Comparison of ENCODE assay signal across 19 mouse cellular contexts in genomic region chr9:54612781-54613191, GRCm38 (mm10). TPM values are rescaled to one million over a fixed set of nuclear protein-coding genes. Genes with fewer than 3 reads are reported as not detected.
DNase-seq lines count a peak whose midpoint lies in the region; ATAC-seq and TF ChIP-seq lines count a peak whose summit lies in the region.
"Had no signal": no experiment of that assay in that cellular context is flagged by ENCODE, and none has a peak within 500 bp of the region (broad histone marks: within the 10 kb centered on the region; RNA-seq: fewer than 3 reads in every experiment).

No protein-coding gene starts in this region.

- TF ChIP-seq EP300 in stomach, postnatal 0 days (optimal IDR thresholded peaks at IDR 0.05), result no peak

- no peak overlapping the region for H3K4me3 ChIP-seq in stomach, postnatal 0 days (ENCODE audit: low read depth, low read length)
- H3K4me3 ChIP-seq: limb, embryonic 13.5 days; midbrain, embryonic 13.5 days had no signal

- peak; percentile 35 for DNase-seq in urinary bladder, postnatal 14 days (ENCODE audit: low spot score)
- no peak for DNase-seq in urinary bladder, adult 2 months (ENCODE audit: low spot score)
- DNase-seq in T-cell, adult 2 months (ENCODE audit: low spot score), result peak; percentile 66
- DNase-seq in stomach, postnatal 0 days (ENCODE audit: low spot score), result no peak
- no peak for DNase-seq in cerebellum, adult 8-10 months
- no peak for DNase-seq in right cerebral cortex, adult 18-20 months
- DNase-seq: adrenal gland, adult 2 months; cerebellum, adult 2 months; gastrocnemius, postnatal 36 days; kidney, adult 9 months; lung, postnatal 10 days; right cerebral cortex, postnatal 25 days; thymus, postnatal 4 days had no signal

- no peaks in the 10 kb centered on the region for H3K36me3 ChIP-seq in stomach, postnatal 0 days (ENCODE audit: control insufficient read depth, insufficient read depth, low read length)
- H3K36me3 ChIP-seq: limb, embryonic 13.5 days; midbrain, embryonic 13.5 days had no signal

- ATAC-seq in megakaryocyte, adult 5-6 weeks (ENCODE audit: poor library complexity, severe bottlenecking), result peak; percentile 36; the same call in 1 of the 2 replicates
- peak; percentile 65 for ATAC-seq in stomach, postnatal 0 days (ENCODE audit: low FRiP score, low TSS enrichment)
- ATAC-seq: forebrain, embryonic 16.5 days; midbrain, embryonic 13.5 days had no signal

- TF ChIP-seq CTCF in stomach, postnatal 0 days (IDR thresholded peaks at IDR 0.05; ENCODE audit: low read depth), result no peak

- H3K9me3 ChIP-seq in stomach, postnatal 0 days (ENCODE audit: control insufficient read depth, low read length), result no peaks in the 10 kb centered on the region
- H3K9me3 ChIP-seq: limb, embryonic 13.5 days; midbrain, embryonic 13.5 days had no signal

- no peak overlapping the region for H3K9ac ChIP-seq in stomach, postnatal 0 days (ENCODE audit: low read length)
- H3K9ac ChIP-seq: limb, embryonic 13.5 days; midbrain, embryonic 13.5 days had no signal

- WGBS in stomach, postnatal 0 days, result 69% methylated on average over 5 of the region's 5 CpGs

- no peak overlapping the region for H3K4me2 ChIP-seq in stomach, postnatal 0 days (replicated peaks; ENCODE audit: low read depth)
- H3K4me2 ChIP-seq: limb, embryonic 13.5 days; midbrain, embryonic 13.5 days had no signal

- peak overlapping the region; percentile 61; the same call in 1 of the 2 replicates for H3K27ac ChIP-seq in stomach, postnatal 0 days (replicated peaks)
- H3K27ac ChIP-seq: limb, embryonic 13.5 days; midbrain, embryonic 13.5 days had no signal

- H3K27me3 ChIP-seq in stomach, postnatal 0 days (ENCODE audit: control insufficient read depth, insufficient read depth, low read length), result no peaks in the 10 kb centered on the region
- H3K27me3 ChIP-seq: limb, embryonic 13.5 days; midbrain, embryonic 13.5 days had no signal

- H3K4me1 ChIP-seq in stomach, postnatal 0 days (replicated peaks; ENCODE audit: control insufficient read depth, insufficient read depth), result no peaks in the 10 kb centered on the region
- H3K4me1 ChIP-seq: limb, embryonic 13.5 days; midbrain, embryonic 13.5 days had no signal

RNA-seq across cellular contexts. Expression of gene Idh3a, which starts 26.7 kb away (rescaled TPM):
- 61.3 and 66.5 TPM in 2 replicates for polyA plus RNA-seq in urinary bladder, adult 2 months (2012; rRNA removed)
- 42.5 and 54.2 TPM in 2 replicates for total RNA-seq in megakaryocyte, adult 5-6 weeks (2015)
- 26.1 and 29.7 TPM in 2 replicates for total RNA-seq in megakaryocyte, adult 5-6 weeks (2017)
- 105 TPM in 2 replicates for polyA plus RNA-seq in stomach, postnatal 0 days (2015; fragmentation: Nextera tagmentation; extraction: Ambion mirVana)

RNA-seq across cellular contexts. Expression of gene Acsbg1, which starts 48.9 kb away (rescaled TPM):
- 10.7 and 13.7 TPM in 2 replicates for polyA plus RNA-seq in urinary bladder, adult 2 months (2012; rRNA removed)
- 0.25 and 0.75 TPM in 2 replicates for total RNA-seq in megakaryocyte, adult 5-6 weeks (2015)
- 0.20 and 0.40 TPM in 2 replicates for total RNA-seq in megakaryocyte, adult 5-6 weeks (2017)
- polyA plus RNA-seq in stomach, postnatal 0 days (2015; fragmentation: Nextera tagmentation; extraction: Ambion mirVana), result 57.7 and 68.3 TPM in 2 replicates
- total RNA-seq: common myeloid progenitor, adult 5-6 weeks; hematopoietic stem cell, adult 5-6 weeks had no signal

RNA-seq across cellular contexts. Expression of gene Cib2, which starts 52.8 kb away (rescaled TPM):
- polyA plus RNA-seq in urinary bladder, adult 2 months (2012; rRNA removed), result 8.1 and 9.5 TPM in 2 replicates
- total RNA-seq in megakaryocyte, adult 5-6 weeks (2015), result 11.4 and 14.9 TPM in 2 replicates
- 2.7 and 3.9 TPM in 2 replicates for total RNA-seq in megakaryocyte, adult 5-6 weeks (2017)
- polyA plus RNA-seq in stomach, postnatal 0 days (2015; fragmentation: Nextera tagmentation; extraction: Ambion mirVana), result 6.1 and 7.5 TPM in 2 replicates
- total RNA-seq: common myeloid progenitor, adult 5-6 weeks; hematopoietic stem cell, adult 5-6 weeks had no signal

Comparison
In these comparisons a context has a peak if more than half of its experiments do, and no peak if none do; other contexts are left out.
1. DNase-seq: peak in urinary bladder, postnatal 14 days (single experiment) and T-cell, adult 2 months (single experiment); none in urinary bladder, adult 2 months (single experiment), stomach, postnatal 0 days (single experiment), cerebellum, adult 8-10 months (single experiment) and right cerebral cortex, adult 18-20 months (single experiment).